Mouse (Mus musculus) liver, embryonic 13.5 days (tissue): Measurements from ENCODE around the gene Wwtr1. TPM values are rescaled to one million over a fixed set of nuclear protein-coding genes. Genes with fewer than 3 reads are reported as not detected.

Source experiments
- ATAC-seq: fragments of 200-750 bp; cut with Nextera tagmentation; 2 replicates; pipeline ENCODE4 v1.8.0; 2017; ENCODE audit warnings: low read depth, mild to moderate bottlenecking, moderate number of reproducible peaks, moderate library complexity
- DNase-seq: peaks from one replicate; pipeline ENCODE4 v3.0.0; 2022
- H3K27ac ChIP-seq: fragments of 300-500 bp; sonication (generic); 2 replicates; pipeline ENCODE4 v1.5.1; 2015; ENCODE audit warnings: moderate library complexity, mild to moderate bottlenecking, inconsistent platforms
- H3K27me3 ChIP-seq: fragments of 300-500 bp; sonication (generic); 2 replicates; pipeline ENCODE4 v1.6.1; 2015; ENCODE audit warnings: mild to moderate bottlenecking, inconsistent platforms
- H3K36me3 ChIP-seq: fragments of 300-500 bp; sonication (generic); 2 replicates; pipeline ENCODE4 v1.6.1; 2015; ENCODE audit warnings: mild to moderate bottlenecking, inconsistent platforms
- H3K4me1 ChIP-seq: fragments of 300-500 bp; sonication (generic); replicated peaks from 2 replicates; pipeline ENCODE4 v1.6.1; 2015; ENCODE audit warnings: inconsistent platforms
- H3K4me2 ChIP-seq: fragments of 300-500 bp; sonication (generic); 2 replicates; pipeline ENCODE4 v1.6.1; 2015; ENCODE audit warnings: inconsistent platforms, mild to moderate bottlenecking, moderate library complexity
- H3K4me3 ChIP-seq: fragments of 300-500 bp; sonication (generic); replicated peaks from 2 replicates; pipeline ENCODE4 v1.5.1; 2015; ENCODE audit warnings: mild to moderate bottlenecking, inconsistent platforms
- H3K9ac ChIP-seq: fragments of 300-500 bp; sonication (generic); 2 replicates; pipeline ENCODE4 v1.6.1; 2015; ENCODE audit warnings: mild to moderate bottlenecking, inconsistent platforms
- H3K9me3 ChIP-seq: fragments of 300-500 bp; sonication (generic); replicated peaks from 2 replicates; pipeline ENCODE4 v1.6.1; 2016; ENCODE audit warnings: inconsistent platforms
- WGBS: fragments of 180-500 bp; shearing (Covaris S2); methylation state at CpG from one replicate; pipeline ENCODE4 v1.1.7; 2015; ENCODE audit not compliant: insufficient replicate concordance; 5-methylcytosine and 5-hydroxymethylcytosine counted together
- polyA plus RNA-seq: library from polyadenylated mRNA; unstranded; fragments of >200 nt; fragmentation: Nextera tagmentation; extraction: Ambion mirVana; gene quantifications from 2 replicates; pipeline ENCODE4 v1.2.1, GENCODE M21; 2015

The Wwtr1 gene
- polyA plus RNA-seq, 1 experiment from 2014 or later, result 1.5 TPM

DNA sequence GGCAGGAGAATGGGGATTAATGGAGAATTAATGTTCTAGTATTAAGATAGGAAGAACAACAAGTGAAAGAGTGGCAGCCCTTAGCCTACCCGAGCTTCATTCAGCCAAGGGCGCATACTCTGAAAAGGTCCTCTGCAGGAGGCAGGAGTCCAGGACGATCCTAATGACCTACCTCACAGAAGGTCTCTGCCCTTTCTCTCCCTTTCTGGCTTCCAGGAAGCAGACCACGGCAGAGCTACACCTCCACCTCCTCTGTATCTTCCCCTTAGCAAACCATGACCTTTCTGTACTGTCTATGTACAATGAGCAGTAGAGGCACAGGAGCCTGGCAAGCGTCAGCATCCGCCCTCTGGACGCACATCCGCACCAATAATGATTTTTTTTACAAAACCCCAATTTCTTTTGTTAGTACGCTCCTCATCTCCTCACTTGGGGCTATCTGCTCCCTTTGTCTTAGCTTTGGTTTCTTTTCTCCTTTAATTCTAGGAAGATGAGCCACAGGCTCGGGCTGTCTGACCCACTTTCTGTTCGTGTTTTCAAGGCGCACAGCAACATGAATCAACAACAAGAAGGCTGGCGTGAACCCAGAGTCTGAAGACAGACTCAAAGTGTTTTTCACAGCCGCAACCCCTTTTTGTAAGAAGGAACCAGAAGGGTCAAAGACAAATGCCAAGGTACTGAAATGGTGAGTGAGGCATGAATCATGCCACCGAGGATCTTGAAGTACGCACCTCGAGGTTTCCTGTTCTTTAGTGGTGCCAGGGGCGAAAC, 63.7 kb downstream of the Wwtr1 start:
- ATAC-seq, result no peak
- WGBS, result 63% methylated on average over 18 of the region's 18 CpGs
- no peak for DNase-seq

GRCm38 (mm10) chr3:57509945-57510675, 65.6 kb downstream of the Wwtr1 start:
- Histone ChIP-seq H3K4me3 (no peak overlapping the region), H3K9ac (no peak overlapping the region), H3K27ac (no peak overlapping the region), H3K27me3 (no peaks in the 10 kb centered on the region), H3K4me2 (no peak overlapping the region), H3K4me1 (no peaks in the 10 kb centered on the region), H3K36me3 (no peaks in the 10 kb centered on the region), H3K9me3 (no peaks in the 10 kb centered on the region)
- 46% methylated on average over 7 of the region's 7 CpGs for WGBS
- no peak for ATAC-seq
- DNase-seq, result no peak

More for the DNA sequence above, 63.7 kb downstream of the Wwtr1 start:
- H3K4me2 ChIP-seq, result no peak overlapping the region
- no peak overlapping the region for H3K27ac ChIP-seq
- H3K36me3 ChIP-seq, result no peaks in the 10 kb centered on the region
- H3K27me3 ChIP-seq, result no peaks in the 10 kb centered on the region
- H3K4me3 ChIP-seq, result no peak overlapping the region
- H3K4me1 ChIP-seq, result no peaks in the 10 kb centered on the region
- no peaks in the 10 kb centered on the region for H3K9me3 ChIP-seq
- H3K9ac ChIP-seq, result no peak overlapping the region

GRCm38 (mm10) chr3:57505991-57506390, 69.7 kb downstream of the Wwtr1 start:
- Histone ChIP-seq H3K36me3 (no peaks in the 10 kb centered on the region), H3K27me3 (no peaks in the 10 kb centered on the region), H3K4me2 (no peak overlapping the region), H3K9me3 (no peaks in the 10 kb centered on the region), H3K27ac (no peak overlapping the region), H3K4me3 (no peak overlapping the region), H3K9ac (no peak overlapping the region), H3K4me1 (no peaks in the 10 kb centered on the region)
- DNase-seq (no peak), ATAC-seq (no peak)
- WGBS, result 77% methylated on average over 10 of the region's 10 CpGs

- 36% methylated on average over 2 of the region's 2 CpGs for WGBS
- DNase-seq (no peak), ATAC-seq (no peak)
- H3K9me3 ChIP-seq, result no peaks in the 10 kb centered on the region
- no peaks in the 10 kb centered on the region for H3K36me3 ChIP-seq
- no peak overlapping the region for H3K4me2 ChIP-seq
- H3K4me1 ChIP-seq, result no peaks in the 10 kb centered on the region
- no peak overlapping the region for H3K9ac ChIP-seq
- no peak overlapping the region for H3K27ac ChIP-seq
- H3K27me3 ChIP-seq, result no peaks in the 10 kb centered on the region
- no peak overlapping the region for H3K4me3 ChIP-seq
These were observed 71.0 kb downstream of the Wwtr1 start for GRCm38 (mm10) chr3:57504756-57505155.

DNA sequence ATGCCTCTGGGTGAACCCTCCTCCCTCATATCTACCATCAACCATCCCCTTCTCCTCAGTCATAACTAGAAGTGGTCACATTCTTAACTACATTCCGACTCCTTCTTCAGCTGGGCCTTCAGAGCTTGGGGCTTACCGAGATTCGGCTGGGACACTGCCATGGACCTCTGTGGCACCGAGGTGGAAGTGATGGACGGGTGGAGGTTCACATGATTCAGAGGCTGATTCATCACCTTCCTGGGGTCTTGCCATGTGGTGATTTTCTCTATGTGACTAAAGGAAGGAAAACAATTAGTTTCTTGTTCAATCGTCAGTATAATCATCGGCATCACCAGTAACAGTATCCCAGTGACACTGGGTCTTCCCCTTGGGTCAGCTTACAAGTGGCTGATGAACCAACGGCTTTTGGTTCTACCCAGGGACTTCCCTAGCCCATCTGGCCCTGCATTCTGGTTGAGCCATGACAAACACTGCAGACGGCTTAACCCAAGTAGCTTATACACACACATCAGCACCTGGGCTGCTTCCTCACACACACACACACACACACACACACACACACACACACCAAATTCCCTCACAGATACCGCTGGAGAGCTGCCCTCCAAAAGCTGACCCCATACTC, 74.0 kb downstream of the Wwtr1 start:
- ATAC-seq, result no peak

GRCm38 (mm10) chr3:57500846-57501245, 74.9 kb downstream of the Wwtr1 start:
- WGBS, result 72% methylated on average over 9 of the region's 9 CpGs
- DNase-seq (no peak), ATAC-seq (no peak)
- Histone ChIP-seq H3K4me1 (no peaks in the 10 kb centered on the region), H3K4me2 (no peak overlapping the region), H3K9ac (no peak overlapping the region), H3K27me3 (no peaks in the 10 kb centered on the region), H3K9me3 (no peaks in the 10 kb centered on the region), H3K36me3 (no peaks in the 10 kb centered on the region), H3K4me3 (no peak overlapping the region), H3K27ac (no peak overlapping the region)

More for the DNA sequence above, 74.0 kb downstream of the Wwtr1 start:
- H3K4me2 ChIP-seq, result no peak overlapping the region
- H3K9ac ChIP-seq, result no peak overlapping the region
- no peak overlapping the region for H3K4me3 ChIP-seq
- no peaks in the 10 kb centered on the region for H3K27me3 ChIP-seq
- DNase-seq, result no peak
- 69% methylated on average over 10 of the region's 10 CpGs for WGBS
- no peaks in the 10 kb centered on the region for H3K4me1 ChIP-seq
- H3K27ac ChIP-seq, result no peak overlapping the region
- H3K36me3 ChIP-seq, result no peaks in the 10 kb centered on the region
- no peaks in the 10 kb centered on the region for H3K9me3 ChIP-seq

GRCm38 (mm10) chr3:57497791-57498190, 77.9 kb downstream of the Wwtr1 start:
- Histone ChIP-seq H3K4me2 (no peak overlapping the region), H3K9me3 (no peaks in the 10 kb centered on the region), H3K36me3 (no peaks in the 10 kb centered on the region), H3K27me3 (no peaks in the 10 kb centered on the region), H3K9ac (no peak overlapping the region), H3K4me1 (no peaks in the 10 kb centered on the region), H3K4me3 (no peak overlapping the region), H3K27ac (no peak overlapping the region)
- no peak for DNase-seq
- 53% methylated on average over 1 of the region's 1 CpGs for WGBS
- no peak for ATAC-seq

DNA sequence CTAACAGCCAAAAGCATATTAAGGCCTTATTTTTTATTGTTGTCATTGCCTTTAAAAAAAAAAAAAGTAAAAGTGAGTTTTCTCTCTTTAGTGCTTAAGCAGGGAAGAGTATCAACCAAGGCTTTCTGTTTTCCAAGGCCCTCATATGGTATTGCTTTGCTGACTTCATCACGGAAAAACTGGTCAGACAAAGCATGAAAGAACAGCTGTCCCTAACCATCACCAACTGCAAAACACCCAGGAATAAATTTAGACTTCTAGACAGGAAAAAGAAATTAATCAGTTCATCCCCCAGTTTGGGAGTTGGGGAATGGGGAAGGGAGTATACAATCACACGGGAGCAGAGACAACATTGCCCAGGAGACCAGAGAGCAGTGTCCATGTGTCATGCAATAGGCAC, 79.3 kb downstream of the Wwtr1 start:
- H3K4me3 ChIP-seq, result no peak overlapping the region
- no peak for DNase-seq
- H3K36me3 ChIP-seq, result no peaks in the 10 kb centered on the region
- no peak overlapping the region for H3K9ac ChIP-seq
- H3K27ac ChIP-seq, result no peak overlapping the region
- no peak overlapping the region for H3K4me2 ChIP-seq
- H3K27me3 ChIP-seq, result no peaks in the 10 kb centered on the region
- no peak for ATAC-seq
- WGBS, result 57% methylated on average over 2 of the region's 2 CpGs
- H3K9me3 ChIP-seq, result no peaks in the 10 kb centered on the region
- no peaks in the 10 kb centered on the region for H3K4me1 ChIP-seq

DNA sequence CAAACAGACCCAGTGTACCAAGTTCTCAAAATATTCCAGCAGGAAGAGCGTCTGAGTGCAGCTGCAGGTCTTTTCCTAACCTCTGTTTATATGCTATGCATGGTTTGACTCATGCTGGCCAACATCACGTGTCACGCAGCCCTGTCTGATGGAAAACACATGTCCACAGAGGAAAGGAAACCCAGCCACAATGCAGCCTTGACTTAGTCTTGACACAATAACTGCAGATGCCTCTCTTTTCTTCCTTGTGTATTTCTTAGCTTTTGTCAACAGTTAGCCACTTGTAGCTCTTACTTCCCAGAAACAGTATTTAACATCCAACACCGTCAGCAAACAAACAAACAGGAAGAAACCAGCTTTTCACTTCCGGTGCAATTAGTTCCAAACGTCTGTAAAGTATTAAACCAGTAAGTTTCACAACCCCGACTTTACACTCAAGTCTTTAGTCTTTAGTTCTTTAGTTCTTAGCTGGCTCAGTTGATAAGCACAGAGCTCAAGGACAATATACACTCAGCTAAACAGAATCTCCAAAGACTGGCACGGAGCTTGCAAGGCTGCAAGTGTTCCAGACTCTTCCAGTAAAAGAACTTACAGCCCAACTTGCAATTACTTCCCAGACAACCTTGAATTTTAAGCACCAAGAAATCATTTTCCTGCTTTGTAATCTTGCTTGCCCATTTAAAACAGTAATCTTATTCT, 88.1 kb downstream of the Wwtr1 start:
- DNase-seq (no peak), ATAC-seq (no peak)
- Histone ChIP-seq H3K9me3 (no peaks in the 10 kb centered on the region), H3K4me2 (no peak overlapping the region), H3K4me1 (no peaks in the 10 kb centered on the region), H3K36me3 (no peaks in the 10 kb centered on the region), H3K27ac (no peak overlapping the region), H3K9ac (no peak overlapping the region), H3K4me3 (no peak overlapping the region), H3K27me3 (no peaks in the 10 kb centered on the region)
- 47% methylated on average over 8 of the region's 8 CpGs for WGBS

DNA sequence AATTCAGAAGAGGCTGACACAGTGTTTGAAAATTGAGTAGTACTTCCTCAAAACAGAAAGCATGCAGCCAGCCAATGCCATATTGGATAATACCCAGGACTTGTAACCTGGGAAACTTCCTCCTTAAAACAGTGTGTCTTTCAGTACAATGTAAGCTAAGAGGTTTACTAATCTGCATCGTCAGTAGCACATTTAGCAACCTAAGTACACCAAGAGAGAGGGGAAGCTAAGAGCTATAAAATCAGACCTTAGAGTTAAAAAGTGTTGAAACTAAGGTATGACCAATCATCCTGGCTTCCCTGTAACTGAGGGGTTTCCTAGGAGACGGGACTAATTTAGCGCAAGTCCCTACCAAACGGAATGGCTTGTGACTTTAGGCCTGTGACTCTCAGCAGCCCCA, 89.6 kb downstream of the Wwtr1 start:
- no peak overlapping the region for H3K4me2 ChIP-seq
- H3K9ac ChIP-seq, result no peak overlapping the region
- H3K36me3 ChIP-seq, result no peaks in the 10 kb centered on the region
- no peaks in the 10 kb centered on the region for H3K9me3 ChIP-seq
- no peak for DNase-seq
- no peak overlapping the region for H3K4me3 ChIP-seq
- no peak overlapping the region for H3K27ac ChIP-seq
- H3K4me1 ChIP-seq, result no peaks in the 10 kb centered on the region
- 69% methylated on average over 4 of the region's 4 CpGs for WGBS
- H3K27me3 ChIP-seq, result no peaks in the 10 kb centered on the region
- no peak for ATAC-seq

GRCm38 (mm10) chr3:57481981-57482380, 93.7 kb downstream of the Wwtr1 start:
- ATAC-seq (no peak), DNase-seq (no peak)
- no peak overlapping the region for H3K27ac ChIP-seq
- no peak overlapping the region for H3K4me3 ChIP-seq
- no peaks in the 10 kb centered on the region for H3K4me1 ChIP-seq
- no peaks in the 10 kb centered on the region for H3K36me3 ChIP-seq
- H3K4me2 ChIP-seq, result no peak overlapping the region
- WGBS, result 74% methylated on average over 5 of the region's 5 CpGs
- H3K9me3 ChIP-seq, result no peaks in the 10 kb centered on the region
- no peaks in the 10 kb centered on the region for H3K27me3 ChIP-seq
- H3K9ac ChIP-seq, result no peak overlapping the region
